Mouse (Mus musculus): Measurements from ENCODE around the gene Mak. TPM values are rescaled to one million over a fixed set of nuclear protein-coding genes. Genes with fewer than 3 reads are reported as not detected.

The Mak gene
- polyA plus RNA-seq, 1 experiment from 2014 or later: 1.3 TPM

- Histone ChIP-seq H3K9ac (no peak overlapping the region), H3K4me3 (no peak overlapping the region), H3K27me3 (no peaks in the 10 kb centered on the region), H3K9me3 (no peaks in the 10 kb centered on the region), H3K4me1 (no peaks in the 10 kb centered on the region), H3K36me3 (no peaks in the 10 kb centered on the region), H3K27ac (no peak overlapping the region), H3K4me2 (no peak overlapping the region)
- WGBS: 90% methylated on average over 4 of the region's 4 CpGs
- no peak for ATAC-seq (ENCODE audit: borderline replicate concordance, extremely low read depth, low FRiP score, low TSS enrichment)
These were observed 11.9 kb downstream of the Mak start for GRCm38 (mm10) chr13:41067618-41068017.

GRCm38 (mm10) chr13:41051965-41052364 is 27.5 kb downstream of the Mak start:
- no peaks in the 10 kb centered on the region for H3K27me3 ChIP-seq
- no peak overlapping the region for H3K27ac ChIP-seq
- no peaks in the 10 kb centered on the region for H3K9me3 ChIP-seq
- ATAC-seq (ENCODE audit: borderline replicate concordance, extremely low read depth, low FRiP score, low TSS enrichment): no peak
- 73% methylated on average over 5 of the region's 5 CpGs for WGBS
- H3K4me2 ChIP-seq: no peak overlapping the region
- no peak overlapping the region for H3K4me3 ChIP-seq
- no peak overlapping the region for H3K9ac ChIP-seq
- no peaks in the 10 kb centered on the region for H3K36me3 ChIP-seq
- H3K4me1 ChIP-seq: no peaks in the 10 kb centered on the region

- no peak overlapping the region for H3K9ac ChIP-seq
- H3K4me1 ChIP-seq: no peaks in the 10 kb centered on the region
- no peak for ATAC-seq (ENCODE audit: borderline replicate concordance, extremely low read depth, low FRiP score, low TSS enrichment)
- H3K27ac ChIP-seq: no peak overlapping the region
- no peak overlapping the region for H3K4me2 ChIP-seq
- no peak overlapping the region for H3K4me3 ChIP-seq
- no peaks in the 10 kb centered on the region for H3K36me3 ChIP-seq
- no peaks in the 10 kb centered on the region for H3K27me3 ChIP-seq
- H3K9me3 ChIP-seq: no peaks in the 10 kb centered on the region
- 81% methylated on average over 6 of the region's 6 CpGs for WGBS
These were observed 32.2 kb downstream of the Mak start for GRCm38 (mm10) chr13:41047280-41047679.

- ATAC-seq (ENCODE audit: borderline replicate concordance, extremely low read depth, low FRiP score, low TSS enrichment): no peak
- no peaks in the 10 kb centered on the region for H3K36me3 ChIP-seq
- no peak overlapping the region for H3K27ac ChIP-seq
- H3K4me1 ChIP-seq: no peaks in the 10 kb centered on the region
- H3K9me3 ChIP-seq: no peaks in the 10 kb centered on the region
- no peak overlapping the region for H3K4me3 ChIP-seq
- H3K27me3 ChIP-seq: no peaks in the 10 kb centered on the region
- 88% methylated on average over 8 of the region's 8 CpGs for whole genome bisulfite sequencing
- H3K4me2 ChIP-seq: no peak overlapping the region
- H3K9ac ChIP-seq: no peak overlapping the region
These were observed 33.6 kb downstream of the Mak start for GRCm38 (mm10) chr13:41045901-41046300.

GRCm38 (mm10) chr13:41042511-41042910 is 37.0 kb downstream of the Mak start:
- Histone ChIP-seq H3K9me3 (no peaks in the 10 kb centered on the region), H3K4me3 (no peak overlapping the region), H3K27ac (no peak overlapping the region), H3K36me3 (no peaks in the 10 kb centered on the region), H3K27me3 (no peaks in the 10 kb centered on the region), H3K4me2 (no peak overlapping the region), H3K4me1 (no peaks in the 10 kb centered on the region), H3K9ac (no peak overlapping the region)
- 93% methylated on average over 4 of the region's 4 CpGs for WGBS
- no peak for ATAC-seq (ENCODE audit: borderline replicate concordance, extremely low read depth, low FRiP score, low TSS enrichment)

GRCm38 (mm10) chr13:41030098-41030497 is 49.4 kb downstream of the Mak start:
- 73% methylated on average over 5 of the region's 5 CpGs for WGBS
- Histone ChIP-seq H3K9me3 (no peaks in the 10 kb centered on the region), H3K4me2 (no peak overlapping the region), H3K4me3 (no peak overlapping the region), H3K27ac (no peak overlapping the region), H3K4me1 (no peaks in the 10 kb centered on the region), H3K9ac (no peak overlapping the region), H3K36me3 (no peaks in the 10 kb centered on the region), H3K27me3 (no peaks in the 10 kb centered on the region)
- ATAC-seq (ENCODE audit: borderline replicate concordance, extremely low read depth, low FRiP score, low TSS enrichment): no peak

GRCm38 (mm10) chr13:41022099-41022498 is 57.4 kb downstream of the Mak start:
- no peak overlapping the region for H3K27ac ChIP-seq
- H3K4me3 ChIP-seq: no peak overlapping the region
- peaks cover 10% of the 10 kb centered on the region for H3K4me1 ChIP-seq
- no peaks in the 10 kb centered on the region for H3K9me3 ChIP-seq
- H3K4me2 ChIP-seq: no peak overlapping the region
- 66% methylated on average over 13 of the region's 13 CpGs for WGBS
- no peak overlapping the region for H3K9ac ChIP-seq
- H3K27me3 ChIP-seq: no peaks in the 10 kb centered on the region
- H3K36me3 ChIP-seq: peaks cover 25% of the 10 kb centered on the region
- no peak for ATAC-seq (ENCODE audit: borderline replicate concordance, extremely low read depth, low FRiP score, low TSS enrichment)

- Histone ChIP-seq H3K4me1 (peaks cover 14% of the 10 kb centered on the region), H3K27me3 (no peaks in the 10 kb centered on the region), H3K36me3 (peaks cover 25% of the 10 kb centered on the region), H3K9ac (no peak overlapping the region), H3K9me3 (no peaks in the 10 kb centered on the region), H3K27ac (no peak overlapping the region), H3K4me3 (no peak overlapping the region), H3K4me2 (no peak overlapping the region)
- ATAC-seq (ENCODE audit: borderline replicate concordance, extremely low read depth, low FRiP score, low TSS enrichment): no peak
- WGBS: 86% methylated on average over 6 of the region's 6 CpGs
These were observed 57.9 kb downstream of the Mak start for GRCm38 (mm10) chr13:41021607-41022006.

- Histone ChIP-seq H3K4me2 (no peak overlapping the region), H3K9me3 (no peaks in the 10 kb centered on the region), H3K9ac (no peak overlapping the region), H3K4me1 (peaks cover 16% of the 10 kb centered on the region), H3K4me3 (no peak overlapping the region), H3K27me3 (no peaks in the 10 kb centered on the region), H3K36me3 (peaks cover 25% of the 10 kb centered on the region), H3K27ac (no peak overlapping the region)
- ATAC-seq (ENCODE audit: borderline replicate concordance, extremely low read depth, low FRiP score, low TSS enrichment): no peak
- WGBS: 51% methylated on average over 7 of the region's 7 CpGs
These were observed 59.0 kb downstream of the Mak start for GRCm38 (mm10) chr13:41020494-41020893.

GRCm38 (mm10) chr13:41018756-41019591 is 60.5 kb downstream of the Mak start:
- Histone ChIP-seq H3K27ac (no peak overlapping the region), H3K4me3 (no peak overlapping the region), H3K9me3 (no peaks in the 10 kb centered on the region), H3K27me3 (no peaks in the 10 kb centered on the region), H3K4me1 (peaks cover 19% of the 10 kb centered on the region), H3K36me3 (peaks cover 28% of the 10 kb centered on the region), H3K9ac (no peak overlapping the region), H3K4me2 (no peak overlapping the region)
- ATAC-seq (ENCODE audit: borderline replicate concordance, extremely low read depth, low FRiP score, low TSS enrichment): no peak
- 90% methylated on average over 13 of the region's 13 CpGs for WGBS

- H3K4me2 ChIP-seq: no peak overlapping the region
- H3K9me3 ChIP-seq: no peaks in the 10 kb centered on the region
- H3K36me3 ChIP-seq: peaks cover 30% of the 10 kb centered on the region
- H3K27ac ChIP-seq: no peak overlapping the region
- H3K9ac ChIP-seq: no peak overlapping the region
- 89% methylated on average over 9 of the region's 9 CpGs for WGBS
- H3K4me3 ChIP-seq: no peak overlapping the region
- H3K27me3 ChIP-seq: no peaks in the 10 kb centered on the region
- no peak for ATAC-seq (ENCODE audit: borderline replicate concordance, extremely low read depth, low FRiP score, low TSS enrichment)
- H3K4me1 ChIP-seq: peaks cover 19% of the 10 kb centered on the region
These were observed 61.3 kb downstream of the Mak start for GRCm38 (mm10) chr13:41018236-41018635.

- Histone ChIP-seq H3K4me3 (no peak overlapping the region), H3K4me2 (peak overlapping the region; percentile 71; the same call in 1 of the 2 replicates), H3K4me1 (peaks cover 19% of the 10 kb centered on the region), H3K9me3 (no peaks in the 10 kb centered on the region), H3K9ac (no peak overlapping the region), H3K27me3 (no peaks in the 10 kb centered on the region), H3K27ac (no peak overlapping the region), H3K36me3 (peaks cover 34% of the 10 kb centered on the region)
- WGBS: 66% methylated on average over 4 of the region's 4 CpGs
- no peak for ATAC-seq (ENCODE audit: borderline replicate concordance, extremely low read depth, low FRiP score, low TSS enrichment)
These were observed 61.7 kb downstream of the Mak start for GRCm38 (mm10) chr13:41017832-41018231.
